Mouse (Mus musculus) embryo, embryonic 11 days (tissue): ENCODE results near the gene Atg5.

ENCODE experiments used
- DNase-seq: peaks from one replicate; pipeline ENCODE4 v3.0.0-alpha.2; 2015

Gene Atg5

GRCm38 (mm10) chr10:44355216-44355615, 87.1 kb downstream of the Atg5 start:
- DNase-seq = no peak

GRCm38 (mm10) chr10:44356625-44357024, 88.5 kb downstream of the Atg5 start:
- no peak for DNase-seq

GRCm38 (mm10) chr10:44357316-44357715, 89.2 kb downstream of the Atg5 start:
- DNase-seq = peak; percentile 60

GRCm38 (mm10) chr10:44358816-44359215, 90.7 kb downstream of the Atg5 start:
- no peak for DNase-seq

GRCm38 (mm10) chr10:44360632-44361031, 92.5 kb downstream of the Atg5 start:
- no peak for DNase-seq

DNA sequence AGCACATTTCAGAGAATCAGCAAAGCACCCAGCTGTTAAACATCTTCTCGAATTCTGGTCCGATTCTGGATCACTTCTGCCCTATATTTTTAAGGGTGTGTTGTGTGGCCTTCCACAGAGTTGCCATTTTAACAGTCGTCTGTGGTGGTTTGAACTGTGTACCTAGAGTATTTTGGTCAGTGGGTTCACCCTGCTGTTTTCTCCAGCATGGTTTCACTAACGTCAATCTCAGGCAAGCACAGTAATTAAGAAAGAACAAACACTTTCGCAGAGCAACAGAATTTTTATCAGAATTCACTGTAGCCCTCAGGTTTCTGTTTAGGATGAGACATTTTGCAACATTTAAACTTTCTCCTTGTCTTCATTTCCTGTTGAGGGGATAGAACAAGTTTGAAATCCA, 94.3 kb downstream of the Atg5 start:
- DNase-seq = no peak

DNA sequence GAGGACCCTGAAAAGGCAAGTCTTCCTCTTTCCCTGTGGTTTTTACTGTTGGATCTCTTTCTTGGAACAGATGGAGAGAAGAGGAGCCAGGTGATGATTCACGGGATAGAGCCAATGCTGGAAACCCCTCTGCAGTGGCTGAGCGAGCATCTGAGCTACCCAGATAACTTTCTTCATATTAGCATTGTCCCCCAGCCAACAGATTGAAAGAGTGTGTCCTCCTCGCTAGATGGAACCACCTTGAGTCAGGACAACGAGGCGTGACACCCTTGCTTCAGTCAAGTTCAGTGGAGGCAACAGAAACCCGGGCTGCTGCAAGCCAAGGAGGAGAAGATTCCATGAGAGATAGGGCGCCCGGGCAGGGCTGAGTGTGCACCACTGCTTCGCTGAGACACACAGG, 94.7 kb downstream of the Atg5 start:
- DNase-seq = no peak

DNA sequence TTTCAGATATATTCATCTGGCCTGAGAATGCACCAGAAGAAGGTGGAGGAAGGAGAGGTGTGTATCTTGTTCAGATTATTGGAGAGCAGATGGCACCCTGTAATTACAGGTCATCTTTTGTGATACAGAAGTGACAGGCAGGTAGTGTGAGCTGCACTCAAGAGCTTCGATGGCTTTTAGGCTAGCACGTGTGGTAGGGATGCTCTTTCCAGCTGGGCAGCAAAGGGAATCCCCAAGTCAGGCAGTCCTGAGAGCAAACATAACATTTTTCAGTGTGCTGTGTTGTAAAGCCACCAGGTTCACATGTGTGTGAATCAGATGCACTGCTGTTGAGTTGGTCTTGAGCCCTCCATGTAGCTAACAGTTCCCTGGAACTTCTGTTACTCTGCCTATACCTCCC, 98.0 kb downstream of the Atg5 start:
- DNase-seq = no peak

DNA sequence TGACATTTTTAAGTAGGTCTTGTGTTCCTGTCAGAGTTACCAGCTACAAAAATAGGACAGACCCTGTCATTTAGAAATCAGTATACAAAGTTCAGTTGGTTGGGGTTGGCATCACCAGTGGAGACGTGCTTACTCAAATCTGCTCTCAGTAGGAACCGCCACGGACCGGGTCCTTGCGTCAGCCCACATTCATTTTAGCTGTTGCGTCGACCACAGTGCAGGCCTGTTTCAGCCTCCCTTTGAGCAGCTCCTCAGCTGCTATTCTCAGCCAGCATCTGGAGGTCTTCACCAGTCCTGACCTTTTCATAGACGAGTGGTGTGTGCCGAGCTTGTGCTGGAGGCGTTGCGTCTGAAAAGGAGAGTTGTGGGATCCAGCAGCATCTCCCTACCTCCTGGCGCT, 98.9 kb downstream of the Atg5 start:
- DNase-seq = no peak

DNA sequence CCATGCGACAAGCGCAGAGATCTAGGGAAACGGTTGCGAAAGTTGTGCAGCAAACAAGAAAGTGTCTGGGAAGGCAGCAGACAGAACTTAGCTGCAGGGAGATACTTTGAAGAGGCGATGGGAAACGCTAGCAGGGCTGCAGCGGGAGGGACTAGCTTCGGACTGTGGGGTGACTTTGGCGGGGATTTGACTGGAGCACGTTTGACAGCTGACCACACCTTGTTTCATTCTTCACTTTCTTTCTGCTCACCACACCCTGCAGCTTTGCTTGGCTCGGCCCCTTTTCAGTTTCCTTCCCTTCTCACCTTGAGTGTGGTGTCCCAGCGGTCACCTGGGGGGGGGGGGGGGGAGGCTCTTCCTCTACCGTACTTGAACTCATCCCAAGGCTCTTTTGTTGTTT, 100.4 kb downstream of the Atg5 start:
- no peak for DNase-seq

- DNase-seq = no peak
Measured at GRCm38 (mm10) chr10:44370666-44371065, 102.5 kb downstream of the Atg5 start.

GRCm38 (mm10) chr10:44372210-44372609, 104.1 kb downstream of the Atg5 start:
- DNase-seq = no peak

GRCm38 (mm10) chr10:44374678-44375077, 106.5 kb downstream of the Atg5 start:
- DNase-seq = no peak

GRCm38 (mm10) chr10:44375501-44375900, 107.3 kb downstream of the Atg5 start:
- no peak for DNase-seq

DNA sequence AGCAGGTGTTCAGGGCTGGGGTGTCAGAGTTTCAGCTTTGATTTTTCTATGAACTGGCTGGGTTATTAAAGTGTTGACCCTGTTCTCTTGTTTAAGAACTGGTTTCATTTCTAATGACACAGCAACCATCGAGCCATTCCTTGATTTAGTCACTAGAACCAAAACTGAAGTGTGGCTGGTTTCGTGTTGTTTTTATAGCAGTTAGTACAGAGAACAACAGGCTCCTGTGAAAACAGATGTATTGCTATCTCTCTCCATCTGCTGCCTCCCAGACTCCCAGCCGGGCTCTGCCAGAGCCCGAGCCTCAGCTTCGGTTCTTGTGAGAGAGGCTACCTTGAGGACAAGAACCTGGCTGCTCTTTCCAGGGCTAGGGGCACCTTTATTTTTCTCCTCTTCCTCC, 109.7 kb downstream of the Atg5 start:
- no peak for DNase-seq

DNA sequence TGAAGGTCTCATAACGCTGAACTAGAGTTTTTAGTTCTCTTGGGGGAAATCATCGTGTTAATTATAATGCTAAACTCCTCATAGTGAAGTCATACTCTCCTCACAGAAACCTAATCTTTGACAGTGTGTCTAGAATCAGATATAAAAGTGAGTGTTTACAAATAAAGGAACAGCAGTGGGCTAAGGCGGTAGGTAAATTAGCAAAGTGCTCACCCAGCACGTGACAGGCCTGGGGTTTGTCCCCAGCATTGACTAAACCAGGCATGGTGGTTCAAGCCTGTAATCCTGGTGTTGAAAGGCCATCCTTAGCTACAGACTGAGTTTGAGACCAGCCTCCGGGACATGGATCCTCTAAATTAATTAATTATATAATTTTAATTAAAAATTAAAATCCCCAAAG, 110.2 kb downstream of the Atg5 start:
- no peak for DNase-seq

GRCm38 (mm10) chr10:44380476-44381208, 112.5 kb downstream of the Atg5 start:
- peak; percentile 48 for DNase-seq

GRCm38 (mm10) chr10:44381397-44381796, 113.2 kb downstream of the Atg5 start:
- DNase-seq = peak; percentile 56

- no peak for DNase-seq
Measured at GRCm38 (mm10) chr10:44381948-44382347, 113.8 kb downstream of the Atg5 start.

GRCm38 (mm10) chr10:44383213-44383612, 115.1 kb downstream of the Atg5 start:
- DNase-seq = no peak

DNA sequence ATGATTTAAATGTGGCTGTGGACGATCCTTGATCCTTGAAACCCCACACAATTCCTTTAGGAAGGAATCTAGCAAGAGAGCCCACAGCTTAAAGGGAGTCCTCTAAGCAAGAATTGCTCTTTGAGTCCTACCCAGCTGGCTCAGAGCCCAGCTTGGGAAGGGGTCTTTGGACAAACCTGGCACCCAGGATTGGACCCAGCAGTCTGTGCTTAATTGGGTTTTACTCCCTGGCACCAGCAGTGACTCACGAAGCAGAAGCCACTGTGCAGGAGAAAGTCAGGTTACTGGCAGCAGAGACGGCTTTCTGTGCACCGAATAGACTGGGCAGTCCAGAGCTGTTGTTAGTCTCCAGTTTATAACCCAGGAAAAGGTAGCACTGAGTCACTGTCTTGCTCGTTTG, 117.1 kb downstream of the Atg5 start:
- DNase-seq = no peak

GRCm38 (mm10) chr10:44388706-44389233, 120.6 kb downstream of the Atg5 start:
- DNase-seq = no peak

DNA sequence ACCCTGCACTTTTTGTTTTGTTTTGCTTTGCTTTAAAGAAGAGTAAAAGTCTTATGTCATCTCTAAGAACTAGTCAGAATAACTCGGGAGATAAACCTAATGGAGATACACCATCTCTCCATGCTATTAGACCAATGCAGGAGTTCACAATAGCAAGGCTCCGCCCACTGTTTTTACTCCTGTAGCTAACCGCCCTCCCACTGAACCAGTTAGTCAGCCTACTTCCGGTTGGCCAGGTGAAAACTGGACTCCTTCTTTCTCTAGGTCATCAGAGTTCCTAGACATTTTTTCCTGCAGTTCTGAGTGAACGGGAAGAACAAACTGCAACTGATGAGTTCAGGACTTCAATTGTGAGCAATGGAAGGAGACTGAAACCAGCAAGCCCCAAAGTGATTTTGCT, 122.1 kb downstream of the Atg5 start:
- DNase-seq = no peak

- no peak for DNase-seq
Measured at GRCm38 (mm10) chr10:44391509-44392290, 123.5 kb downstream of the Atg5 start.
